In the genomic region with DNA sequence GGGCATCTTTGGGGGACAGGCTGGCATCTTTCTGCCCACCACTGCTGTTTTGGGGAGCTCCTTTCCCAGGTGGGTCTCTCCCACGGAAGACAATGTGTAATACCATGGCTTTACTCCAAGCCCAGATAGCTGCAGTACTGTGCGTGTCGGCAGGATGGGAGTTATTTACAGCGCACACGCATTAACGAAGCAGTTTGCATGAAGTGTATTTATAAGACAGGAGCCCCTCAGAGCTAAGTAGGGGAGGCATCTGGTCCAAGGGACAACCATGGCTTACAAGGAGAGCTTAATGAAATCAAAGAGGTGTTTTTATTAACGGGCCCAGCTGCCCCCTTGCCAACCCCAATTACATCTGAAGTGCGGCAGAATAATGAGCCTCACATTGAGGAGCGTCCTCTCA, we compare ENCODE assay signal across 30 mouse cellular contexts.
DNase-seq lines count a peak whose midpoint lies in the region; ATAC-seq and TF ChIP-seq lines count a peak whose summit lies in the region.
"Had no signal": no experiment of that assay in that cellular context is flagged by ENCODE, and none has a peak within 500 bp of the region (broad histone marks: within the 10 kb centered on the region; RNA-seq: fewer than 3 reads in every experiment).

No protein-coding gene starts in this region.

- no peak overlapping the region for H3K9ac ChIP-seq in hindbrain, embryonic 12.5 days
- H3K9ac ChIP-seq in hindbrain, embryonic 14.5 days: no peak overlapping the region
- no peak overlapping the region for H3K9ac ChIP-seq in midbrain, postnatal 0 days (replicated peaks; ENCODE audit: low read length, poor library complexity, severe bottlenecking)
- no peak overlapping the region for H3K9ac ChIP-seq in midbrain, embryonic 16.5 days (ENCODE audit: low read depth, low read length)
- H3K9ac ChIP-seq: embryonic facial prominence, embryonic 15.5 days; heart, embryonic 12.5 days; intestine, embryonic 15.5 days; liver, embryonic 12.5 days; liver, postnatal 0 days; neural tube, embryonic 15.5 days had no signal

- WGBS in hindbrain, embryonic 12.5 days: 65% methylated on average over 9 of the region's 9 CpGs
- WGBS in hindbrain, embryonic 14.5 days: 48% methylated on average over 9 of the region's 9 CpGs
- WGBS in midbrain, postnatal 0 days: 50% methylated on average over 9 of the region's 9 CpGs
- 42% methylated on average over 9 of the region's 9 CpGs for WGBS in midbrain, embryonic 16.5 days
- WGBS in embryonic facial prominence, embryonic 10.5 days: 75% methylated on average over 9 of the region's 9 CpGs

- no peak overlapping the region for H3K4me2 ChIP-seq in hindbrain, embryonic 12.5 days (replicated peaks)
- no peak overlapping the region for H3K4me2 ChIP-seq in hindbrain, embryonic 14.5 days (replicated peaks)
- no peak overlapping the region for H3K4me2 ChIP-seq in midbrain, postnatal 0 days (ENCODE audit: low read depth, low read length, poor library complexity, severe bottlenecking)
- no peak overlapping the region for H3K4me2 ChIP-seq in midbrain, embryonic 16.5 days (ENCODE audit: low read length)
- H3K4me2 ChIP-seq: embryonic facial prominence, embryonic 15.5 days; heart, embryonic 12.5 days; intestine, embryonic 15.5 days; liver, embryonic 12.5 days; neural tube, embryonic 15.5 days had no signal

- ATAC-seq in hindbrain, embryonic 12.5 days (ENCODE audit: low FRiP score): peak; percentile 67
- no peak for ATAC-seq in hindbrain, embryonic 14.5 days (ENCODE audit: low FRiP score)
- no peak for ATAC-seq in midbrain, postnatal 0 days (ENCODE audit: low FRiP score)
- no peak for ATAC-seq in midbrain, embryonic 16.5 days
- ATAC-seq: hindbrain, embryonic 16.5 days; intestine, embryonic 15.5 days; liver, embryonic 12.5 days; liver, postnatal 0 days had no signal

- no peak overlapping the region for H3K4me3 ChIP-seq in hindbrain, embryonic 12.5 days
- no peak overlapping the region for H3K4me3 ChIP-seq in hindbrain, embryonic 14.5 days (replicated peaks; ENCODE audit: low read length)
- no peak overlapping the region for H3K4me3 ChIP-seq in midbrain, postnatal 0 days (ENCODE audit: low read depth, low read length)
- no peak overlapping the region for H3K4me3 ChIP-seq in midbrain, embryonic 16.5 days (ENCODE audit: low read depth, low read length)
- no peak overlapping the region for H3K4me3 ChIP-seq in embryonic facial prominence, embryonic 10.5 days
- H3K4me3 ChIP-seq: embryonic facial prominence, embryonic 15.5 days; gastrocnemius, adult 2 months; heart, adult 2 months; heart, embryonic 12.5 days; intestine, embryonic 15.5 days; liver, embryonic 12.5 days; megakaryocyte, embryonic 14.5 days; neural tube, embryonic 15.5 days had no signal

- H3K9me3 ChIP-seq in hindbrain, embryonic 12.5 days (replicated peaks): 0 out of 2 replicates have a peak, but pooled peaks cover 4% of the 10 kb centered on the region
- no peaks in the 10 kb centered on the region for H3K9me3 ChIP-seq in hindbrain, embryonic 14.5 days (ENCODE audit: control insufficient read depth, low read length)
- no peaks in the 10 kb centered on the region for H3K9me3 ChIP-seq in midbrain, postnatal 0 days (ENCODE audit: low read length)
- no peaks in the 10 kb centered on the region for H3K9me3 ChIP-seq in midbrain, embryonic 16.5 days (replicated peaks; ENCODE audit: control insufficient read depth, low read length, poor library complexity, severe bottlenecking)
- peaks cover 5% of the 10 kb centered on the region; the same call in 1 of the 2 replicates for H3K9me3 ChIP-seq in embryonic facial prominence, embryonic 10.5 days
- H3K9me3 ChIP-seq: embryonic facial prominence, embryonic 15.5 days; intestine, embryonic 15.5 days; liver, embryonic 12.5 days; neural tube, embryonic 15.5 days had no signal

- no peak overlapping the region for H3K27ac ChIP-seq in hindbrain, embryonic 12.5 days
- no peak overlapping the region for H3K27ac ChIP-seq in hindbrain, embryonic 14.5 days
- no peak overlapping the region for H3K27ac ChIP-seq in midbrain, postnatal 0 days (ENCODE audit: low read depth, low read length)
- H3K27ac ChIP-seq in midbrain, embryonic 16.5 days (ENCODE audit: low read length): no peak overlapping the region
- H3K27ac ChIP-seq in embryonic facial prominence, embryonic 10.5 days (replicated peaks): peak overlapping the region; percentile 19; the same call in 1 of the 2 replicates
- H3K27ac ChIP-seq: embryonic facial prominence, embryonic 15.5 days; gastrocnemius, adult 2 months; heart, adult 2 months; intestine, embryonic 15.5 days; kidney, postnatal 0 days; liver, embryonic 12.5 days; neural tube, embryonic 15.5 days had no signal

- no peaks in the 10 kb centered on the region for H3K27me3 ChIP-seq in hindbrain, embryonic 12.5 days
- no peaks in the 10 kb centered on the region for H3K27me3 ChIP-seq in hindbrain, embryonic 14.5 days (ENCODE audit: control insufficient read depth, insufficient read depth, low read length)
- no peaks in the 10 kb centered on the region for H3K27me3 ChIP-seq in midbrain, postnatal 0 days (ENCODE audit: insufficient read depth, low read length)
- H3K27me3 ChIP-seq in midbrain, embryonic 16.5 days (ENCODE audit: control insufficient read depth, insufficient read depth, low read depth, low read length): no peaks in the 10 kb centered on the region
- H3K27me3 ChIP-seq in embryonic facial prominence, embryonic 10.5 days (replicated peaks; ENCODE audit: low read depth, poor library complexity, severe bottlenecking): no peaks in the 10 kb centered on the region
- H3K27me3 ChIP-seq: embryonic facial prominence, embryonic 15.5 days; intestine, embryonic 15.5 days; megakaryocyte, embryonic 14.5 days; neural tube, embryonic 15.5 days had no signal

- no peak for DNase-seq in hindbrain, embryonic 14.5 days (ENCODE audit: low spot score)
- DNase-seq in midbrain, postnatal 0 days (ENCODE audit: low spot score): peak; percentile 21
- DNase-seq in embryonic facial prominence, embryonic 10.5 days (ENCODE audit: low spot score): no peak
- DNase-seq in adrenal gland, adult 2 months: no peak
- no peak for DNase-seq in adrenal gland, postnatal 36 days
- DNase-seq: adrenal gland, postnatal 25 days; cerebellum, adult 2 months; cerebellum, postnatal 14 days; gastrocnemius, adult 2 months; heart, adult 2 months; heart, postnatal 4 days; kidney, adult 8-10 months; kidney, postnatal 4 days; left cerebral cortex, postnatal 4 days; liver, postnatal 0 days; lung, postnatal 36 days; right cerebral cortex, adult 18-20 months; spleen, adult 18-20 months; thymus, adult 2 months; thymus, postnatal 36 days had no signal

- no peak for TF ChIP-seq CTCF in midbrain, postnatal 0 days (IDR thresholded peaks at IDR 0.05)

- peaks cover 7% of the 10 kb centered on the region for H3K4me1 ChIP-seq in hindbrain, embryonic 12.5 days
- no peaks in the 10 kb centered on the region; the same call in 1 of the 2 replicates for H3K4me1 ChIP-seq in hindbrain, embryonic 14.5 days (replicated peaks; ENCODE audit: control insufficient read depth, insufficient read depth, low read length)
- H3K4me1 ChIP-seq in midbrain, postnatal 0 days (ENCODE audit: insufficient read depth, low read length): no peaks in the 10 kb centered on the region
- H3K4me1 ChIP-seq in midbrain, embryonic 16.5 days (ENCODE audit: control insufficient read depth, insufficient read depth, low read length): no peaks in the 10 kb centered on the region
- peaks cover 41% of the 10 kb centered on the region for H3K4me1 ChIP-seq in embryonic facial prominence, embryonic 10.5 days
- H3K4me1 ChIP-seq: liver, embryonic 12.5 days; megakaryocyte, embryonic 14.5 days had no signal

- no peaks in the 10 kb centered on the region for H3K36me3 ChIP-seq in hindbrain, embryonic 12.5 days
- no peaks in the 10 kb centered on the region for H3K36me3 ChIP-seq in hindbrain, embryonic 14.5 days (replicated peaks; ENCODE audit: control insufficient read depth, insufficient read depth)
- H3K36me3 ChIP-seq in midbrain, postnatal 0 days (ENCODE audit: insufficient read depth, low read length): no peaks in the 10 kb centered on the region
- no peaks in the 10 kb centered on the region for H3K36me3 ChIP-seq in midbrain, embryonic 16.5 days (ENCODE audit: control insufficient read depth, insufficient read depth, low read length)
- H3K36me3 ChIP-seq in embryonic facial prominence, embryonic 10.5 days (replicated peaks): no peaks in the 10 kb centered on the region
- H3K36me3 ChIP-seq: embryonic facial prominence, embryonic 15.5 days; heart, embryonic 12.5 days; intestine, embryonic 15.5 days; liver, embryonic 12.5 days; neural tube, embryonic 15.5 days had no signal
